ENCODE assay signal across 12 mouse cellular contexts in the genomic region with DNA sequence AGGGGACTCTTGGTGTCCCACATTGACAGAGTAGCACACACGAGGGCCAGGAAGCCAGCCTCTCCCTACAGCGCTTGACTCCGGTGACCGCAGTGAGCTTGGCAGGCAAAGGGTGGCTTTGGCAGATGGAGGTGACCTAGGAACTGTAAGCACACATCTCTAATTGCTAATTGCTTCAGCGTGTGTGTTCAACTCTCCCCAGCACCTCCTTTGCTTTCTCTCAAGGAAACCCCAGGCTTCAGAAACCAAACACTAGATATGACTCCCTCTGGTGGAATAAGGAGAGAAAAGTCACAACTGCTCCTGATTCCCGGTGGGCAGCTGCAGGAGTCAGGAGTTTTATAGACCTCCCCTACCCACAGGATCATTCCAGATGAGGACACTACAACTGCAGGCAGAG.
A peak's percentile ranks its signal among the peaks of the same experiment; 100 is the strongest.
DNase-seq lines count a peak whose midpoint lies in the region; ATAC-seq and TF ChIP-seq lines count a peak whose summit lies in the region.
"Had no signal": no experiment of that assay in that cellular context is flagged by ENCODE, and none has a peak within 500 bp of the region (broad histone marks: within the 10 kb centered on the region; RNA-seq: fewer than 3 reads in every experiment).

No protein-coding gene starts in this region.

- no peaks in the 10 kb centered on the region for H3K4me1 ChIP-seq in lung, postnatal 0 days (ENCODE audit: insufficient read depth, low read depth, low read length)
- 0 out of 2 replicates have a peak, but pooled peaks cover 4% of the 10 kb centered on the region for H3K4me1 ChIP-seq in midbrain, postnatal 0 days (ENCODE audit: insufficient read depth, low read length)
- H3K4me1 ChIP-seq in liver, postnatal 0 days (ENCODE audit: insufficient read depth): no peaks in the 10 kb centered on the region

- no peaks in the 10 kb centered on the region for H3K27me3 ChIP-seq in lung, postnatal 0 days (replicated peaks; ENCODE audit: insufficient read depth, low read length)
- no peaks in the 10 kb centered on the region for H3K27me3 ChIP-seq in midbrain, postnatal 0 days (ENCODE audit: insufficient read depth, low read length)
- no peaks in the 10 kb centered on the region for H3K27me3 ChIP-seq in liver, postnatal 0 days (ENCODE audit: insufficient read depth, low read length)
- H3K27me3 ChIP-seq: neural tube, embryonic 13.5 days had no signal

- no peak for DNase-seq in frontal cortex, postnatal 36 days (ENCODE audit: low spot score in 2 of 2)
- peak; percentile 42 for DNase-seq in lung, postnatal 0 days (ENCODE audit: low spot score)
- DNase-seq in lung, postnatal 4 days: no peak
- DNase-seq in cerebellum, postnatal 25 days: peak; percentile 41 to 47
- peak; percentile 66 for DNase-seq in midbrain, postnatal 0 days (ENCODE audit: low spot score)
- DNase-seq in liver, postnatal 0 days: no peak
- no peak for DNase-seq in urinary bladder, postnatal 4 days (ENCODE audit: low spot score in 2 of 2)
- DNase-seq: heart, postnatal 36 days; lung, adult 2 months; thymus, postnatal 14 days had no signal

- no peak overlapping the region for H3K27ac ChIP-seq in lung, postnatal 0 days (ENCODE audit: low read length)
- no peak overlapping the region for H3K27ac ChIP-seq in midbrain, postnatal 0 days (ENCODE audit: low read depth, low read length)
- H3K27ac ChIP-seq in liver, postnatal 0 days (ENCODE audit: low read depth): no peak overlapping the region

- no peaks in the 10 kb centered on the region for H3K36me3 ChIP-seq in lung, postnatal 0 days (ENCODE audit: insufficient read depth, low read length)
- no peaks in the 10 kb centered on the region for H3K36me3 ChIP-seq in midbrain, postnatal 0 days (ENCODE audit: insufficient read depth, low read length)
- no peaks in the 10 kb centered on the region for H3K36me3 ChIP-seq in liver, postnatal 0 days (replicated peaks; ENCODE audit: insufficient read depth, low read length)
- H3K36me3 ChIP-seq: neural tube, embryonic 13.5 days had no signal

- no peaks in the 10 kb centered on the region for H3K9me3 ChIP-seq in lung, postnatal 0 days (ENCODE audit: low read length)
- no peaks in the 10 kb centered on the region for H3K9me3 ChIP-seq in midbrain, postnatal 0 days (ENCODE audit: low read length)
- H3K9me3 ChIP-seq in liver, postnatal 0 days (ENCODE audit: low read length): no peaks in the 10 kb centered on the region
- H3K9me3 ChIP-seq: neural tube, embryonic 13.5 days had no signal

- TF ChIP-seq CTCF in lung, postnatal 0 days (IDR thresholded peaks at IDR 0.05): peak; percentile 56
- peak; percentile 79 for TF ChIP-seq CTCF in midbrain, postnatal 0 days (IDR thresholded peaks at IDR 0.05)
- TF ChIP-seq CTCF in liver, postnatal 0 days (IDR thresholded peaks at IDR 0.05; ENCODE audit: low read depth): no peak

- H3K9ac ChIP-seq in lung, postnatal 0 days (replicated peaks; ENCODE audit: low read depth): no peak overlapping the region
- no peak overlapping the region for H3K9ac ChIP-seq in midbrain, postnatal 0 days (replicated peaks; ENCODE audit: low read length, poor library complexity, severe bottlenecking)
- no peak overlapping the region for H3K9ac ChIP-seq in liver, postnatal 0 days (replicated peaks)

- ATAC-seq in frontal cortex, adult (ENCODE audit: low TSS enrichment): peak; percentile 76
- ATAC-seq in lung, postnatal 0 days: no peak
- ATAC-seq in midbrain, postnatal 0 days (ENCODE audit: low FRiP score): no peak
- no peak for ATAC-seq in liver, postnatal 0 days

- H3K4me3 ChIP-seq in lung, postnatal 0 days (ENCODE audit: low read depth, low read length): no peak overlapping the region
- H3K4me3 ChIP-seq in midbrain, postnatal 0 days (ENCODE audit: low read depth, low read length): no peak overlapping the region
- no peak overlapping the region for H3K4me3 ChIP-seq in liver, postnatal 0 days (ENCODE audit: low read depth, low read length)
- H3K4me3 ChIP-seq: neural tube, embryonic 13.5 days had no signal

- no peak overlapping the region for H3K4me2 ChIP-seq in lung, postnatal 0 days (replicated peaks; ENCODE audit: low read depth, low read length)
- H3K4me2 ChIP-seq in midbrain, postnatal 0 days (ENCODE audit: low read depth, low read length, poor library complexity, severe bottlenecking): no peak overlapping the region
- H3K4me2 ChIP-seq in liver, postnatal 0 days (ENCODE audit: low read depth, low read length): no peak overlapping the region
- H3K4me2 ChIP-seq: neural tube, embryonic 13.5 days had no signal

- no peak for TF ChIP-seq EP300 in lung, postnatal 0 days (IDR thresholded peaks at IDR 0.05)
- no peak for TF ChIP-seq EP300 in liver, postnatal 0 days (IDR thresholded peaks at IDR 0.05; ENCODE audit: low read depth)

- WGBS in lung, postnatal 0 days: 37% methylated on average over 6 of the region's 6 CpGs
- 47% methylated on average over 6 of the region's 6 CpGs for WGBS in midbrain, postnatal 0 days
- WGBS in liver, postnatal 0 days (ENCODE audit: insufficient replicate concordance): 50% methylated on average over 6 of the region's 6 CpGs

Comparison
In these comparisons a context has a peak if more than half of its experiments do, and no peak if none do; other contexts are left out.
1. DNase-seq: peak in lung, postnatal 0 days (single experiment), cerebellum, postnatal 25 days (2 of 2) and midbrain, postnatal 0 days (single experiment); none in frontal cortex, postnatal 36 days (0 of 2), lung, postnatal 4 days (0 of 2), liver, postnatal 0 days (single experiment) and urinary bladder, postnatal 4 days (0 of 2).